Mouse (Mus musculus): ENCODE data around the gene Ormdl3.

Gene Ormdl3

GRCm38 (mm10) chr11:98550311-98550974 lies 36.7 kb downstream of the Ormdl3 start:
- no peak for DNase-seq

- no peak for DNase-seq
Measured at GRCm38 (mm10) chr11:98549363-98549762, 37.8 kb downstream of the Ormdl3 start.

DNA sequence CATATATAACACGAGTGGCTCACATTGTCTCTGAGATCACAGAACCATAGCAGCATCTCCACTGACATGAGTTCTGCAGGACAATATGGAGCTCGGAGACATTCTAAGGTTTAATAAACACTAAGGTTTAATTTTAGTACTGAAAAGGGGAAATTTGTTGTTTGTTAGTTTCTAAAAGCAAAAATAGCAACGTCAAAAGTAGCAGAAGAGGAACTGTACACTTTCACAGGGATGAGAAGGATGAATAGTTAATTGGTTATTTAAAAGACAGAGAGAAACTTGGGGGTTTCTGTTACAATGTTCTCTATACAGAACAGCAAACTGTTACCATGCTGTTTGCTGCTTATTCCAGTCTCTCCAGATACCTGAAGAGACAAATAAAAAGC lies 39.9 kb downstream of the Ormdl3 start:
- DNase-seq, result no peak

DNA sequence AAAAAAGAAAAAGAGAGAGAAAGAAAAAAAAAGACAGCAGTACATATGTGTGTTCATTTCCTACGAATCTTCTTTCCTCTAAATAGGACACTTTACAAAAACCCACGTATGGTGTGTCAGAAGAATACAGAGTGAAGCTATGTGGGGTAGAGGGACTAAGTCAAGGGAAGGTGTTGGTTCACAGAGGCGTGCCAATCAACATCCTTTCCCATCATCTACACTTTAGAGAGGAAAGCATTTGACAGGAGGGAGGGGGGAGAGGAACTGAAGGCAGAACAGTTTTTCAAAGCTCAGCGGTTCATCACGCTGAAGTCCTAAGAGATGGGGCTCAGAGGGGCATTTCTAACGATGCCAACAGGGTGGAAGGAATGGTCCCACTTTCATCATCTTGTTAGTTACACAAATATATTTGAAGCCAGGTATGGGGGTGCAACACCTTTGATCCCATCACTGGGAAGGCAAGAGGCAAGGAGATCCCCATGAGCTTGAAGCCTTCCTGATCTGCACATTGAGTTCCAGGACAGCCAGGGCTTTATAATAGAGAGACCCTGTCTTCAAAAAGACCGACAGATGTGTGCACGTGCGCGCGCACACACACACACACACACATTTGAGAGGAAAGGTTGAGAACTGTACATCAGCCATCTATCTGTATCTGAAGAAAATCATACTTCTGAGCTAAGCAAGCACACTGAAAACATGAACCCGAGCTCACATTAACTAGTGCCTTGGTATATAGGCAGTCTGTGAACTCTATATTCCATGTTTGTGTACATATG lies 40.5 kb downstream of the Ormdl3 start:
- no peak for DNase-seq

GRCm38 (mm10) chr11:98545711-98546231 lies 41.4 kb downstream of the Ormdl3 start, which contains the start of gene Ikzf3:
Gene Ikzf3, minus strand, starts transcription at chr11:98546031.
- peak in 1 of 2 experiments; percentile 46 for DNase-seq

GRCm38 (mm10) chr11:98544890-98545677 lies 42.1 kb downstream of the Ormdl3 start:
- DNase-seq, result no peak

GRCm38 (mm10) chr11:98543414-98543813 lies 43.8 kb downstream of the Ormdl3 start:
- no peak for DNase-seq

- DNase-seq, result no peak
Measured at GRCm38 (mm10) chr11:98542553-98542952, 44.6 kb downstream of the Ormdl3 start.

DNA sequence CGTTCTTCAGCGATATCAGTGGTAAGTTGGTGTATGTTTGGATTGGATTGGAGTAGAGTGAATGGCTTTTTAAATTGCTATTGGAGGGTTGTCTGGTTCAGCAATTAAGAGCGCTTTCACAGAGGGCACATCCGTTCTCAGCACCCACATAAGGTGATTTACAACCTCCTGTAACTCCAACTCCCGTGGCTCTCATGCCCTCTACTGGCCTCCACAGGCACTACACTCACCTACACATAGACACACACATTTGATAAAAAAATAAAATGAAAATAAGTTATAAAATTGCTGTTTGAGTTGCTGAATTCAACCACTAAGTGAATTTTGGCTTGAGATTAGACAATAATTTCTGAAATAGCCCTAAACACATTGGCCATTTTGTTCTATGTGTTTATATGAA lies 46.8 kb downstream of the Ormdl3 start:
- no peak for DNase-seq

DNA sequence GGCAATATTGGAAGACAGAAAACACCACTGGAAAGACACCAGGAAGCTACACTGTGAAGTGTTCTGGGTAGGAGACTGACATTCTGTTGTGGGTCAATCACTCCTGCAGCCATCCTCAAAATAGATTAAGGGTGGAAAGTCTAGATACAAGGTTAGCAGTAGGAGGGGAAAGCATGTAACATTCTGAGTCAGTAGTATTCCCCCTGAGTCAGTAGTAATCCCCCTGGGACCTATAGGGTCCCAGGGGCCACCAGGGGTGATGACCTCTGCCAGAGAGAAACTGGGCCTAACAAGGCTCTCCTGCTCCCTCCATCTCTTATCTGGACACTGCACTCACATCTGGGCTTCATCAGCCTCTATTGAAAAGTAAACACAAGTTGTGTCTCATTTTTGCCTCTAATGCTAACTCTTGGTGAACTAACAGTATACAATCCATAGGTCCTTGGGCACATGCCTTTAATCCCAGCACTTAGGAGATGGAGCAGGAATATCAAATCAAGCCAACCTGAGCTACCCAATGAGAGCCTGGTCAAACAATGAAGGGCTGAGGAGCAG lies 49.6 kb downstream of the Ormdl3 start:
- DNase-seq, result no peak
